Mouse (Mus musculus) bone marrow macrophage, adult 2 months (primary cell): ENCODE results near the gene Crtam.

Source experiments
- CTCF ChIP-seq: IDR thresholded peaks from 2 replicates; pipeline ENCODE4 v1.5.1; 2012; ENCODE audit warnings: low read depth, mild to moderate bottlenecking, low read length, moderate library complexity
- POLR2A ChIP-seq: IDR thresholded peaks from 2 replicates; pipeline ENCODE4 v1.6.1; 2012; ENCODE audit warnings: mild to moderate bottlenecking, low read depth, low read length, borderline replicate concordance

DNA sequence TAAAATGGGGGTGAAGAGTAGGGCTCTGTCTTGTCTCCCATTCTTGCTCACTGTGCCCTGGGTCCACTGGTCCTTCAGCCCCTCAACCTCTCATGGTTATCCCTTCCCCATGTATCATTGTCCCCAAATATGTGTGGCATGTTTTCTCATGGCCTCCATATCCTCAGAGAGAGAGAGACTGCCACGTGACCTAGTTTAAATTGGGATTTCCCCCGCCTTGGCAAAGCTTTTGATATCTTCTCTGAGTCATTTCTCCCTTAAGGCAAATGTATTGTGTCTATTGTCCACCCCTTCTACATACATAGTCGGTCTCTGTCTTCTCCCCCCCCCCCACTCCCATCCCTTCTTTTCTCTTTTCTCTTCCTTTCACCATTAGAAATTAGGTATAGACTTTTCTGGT is 71.1 kb downstream of the Crtam start:
- TF ChIP-seq CTCF = no peak
- no peak for TF ChIP-seq POLR2A
